Mouse (Mus musculus) midbrain, postnatal 0 days (tissue): Measurements from ENCODE around the gene Tekt4. TPM values are rescaled to one million over a fixed set of nuclear protein-coding genes. Genes with fewer than 3 reads are reported as not detected.

Source experiments
- ATAC-seq: fragments of 200-750 bp; cut with Nextera tagmentation; 2 replicates; pipeline ENCODE4 v1.8.0; 2017; ENCODE audit warnings: moderate number of reproducible peaks, mild to moderate bottlenecking, moderate TSS enrichment, moderate library complexity; ENCODE audit not compliant: low FRiP score
- DNase-seq: peaks from one replicate; pipeline ENCODE4 v3.0.0-alpha.2; 2015; ENCODE audit warnings: low spot score
- H3K27ac ChIP-seq: fragments of 300-500 bp; sonication (generic); 2 replicates; pipeline ENCODE4 v1.5.1; 2014; ENCODE audit warnings: low read depth, mild to moderate bottlenecking, low read length, mixed read lengths
- H3K27me3 ChIP-seq: fragments of 300-500 bp; sonication (generic); 2 replicates; pipeline ENCODE4 v1.6.1; 2014; ENCODE audit warnings: low read length, control low read depth, mixed read lengths; ENCODE audit not compliant: insufficient read depth
- H3K36me3 ChIP-seq: fragments of 300-500 bp; sonication (generic); 2 replicates; pipeline ENCODE4 v1.6.1; 2014; ENCODE audit warnings: low read length, control low read depth, mixed read lengths; ENCODE audit not compliant: insufficient read depth
- H3K4me1 ChIP-seq: fragments of 300-500 bp; sonication (generic); 2 replicates; pipeline ENCODE4 v1.6.1; 2014; ENCODE audit warnings: mild to moderate bottlenecking, control low read depth, antibody characterized with exemption, low read length, mixed read lengths; ENCODE audit not compliant: insufficient read depth
- H3K4me2 ChIP-seq: fragments of 300-500 bp; sonication (generic); 2 replicates; pipeline ENCODE4 v1.6.1; 2014; ENCODE audit warnings: low read depth, mild to moderate bottlenecking, low read length, mixed read lengths; ENCODE audit not compliant: poor library complexity, severe bottlenecking
- H3K4me3 ChIP-seq: fragments of 300-500 bp; sonication (generic); 2 replicates; pipeline ENCODE4 v1.5.1; 2014; ENCODE audit warnings: low read depth, mild to moderate bottlenecking, low read length, moderate library complexity
- H3K9ac ChIP-seq: fragments of 300-500 bp; sonication (generic); replicated peaks from 2 replicates; pipeline ENCODE4 v1.6.1; 2014; ENCODE audit warnings: mild to moderate bottlenecking, low read length, moderate library complexity, mixed read lengths; ENCODE audit not compliant: poor library complexity, severe bottlenecking
- H3K9me3 ChIP-seq: fragments of 300-500 bp; sonication (generic); 2 replicates; pipeline ENCODE4 v1.6.1; 2016; ENCODE audit warnings: low read length, control low read depth
- CTCF ChIP-seq: IDR thresholded peaks from 2 replicates; pipeline ENCODE4 v1.5.1; 2016; ENCODE audit warnings: antibody characterized with exemption, mild to moderate bottlenecking
- WGBS: fragments of 180-500 bp; shearing (Covaris S2); extraction: QIAGEN DNeasy Blood & Tissue Kit; methylation state at CpG from one replicate; pipeline ENCODE4 v1.1.7; 2014; 5-methylcytosine and 5-hydroxymethylcytosine counted together
- polyA plus RNA-seq: library from polyadenylated mRNA; unstranded; fragments of >200 nt; fragmentation: Nextera tagmentation; extraction: Ambion mirVana; gene quantifications from 2 replicates; pipeline ENCODE4 v1.2.1, GENCODE M21; 2015
- total RNA-seq: library from RNA; depleted of rRNA; stranded (reverse); fragments of >200 nt; gene quantifications from 2 replicates; pipeline ENCODE4 v1.2.3, GENCODE M21; 2014

The Tekt4 gene
- total and polyA plus RNA-seq, 2 experiments from 2014 or later, result 2.3 to 5.2 TPM

DNA sequence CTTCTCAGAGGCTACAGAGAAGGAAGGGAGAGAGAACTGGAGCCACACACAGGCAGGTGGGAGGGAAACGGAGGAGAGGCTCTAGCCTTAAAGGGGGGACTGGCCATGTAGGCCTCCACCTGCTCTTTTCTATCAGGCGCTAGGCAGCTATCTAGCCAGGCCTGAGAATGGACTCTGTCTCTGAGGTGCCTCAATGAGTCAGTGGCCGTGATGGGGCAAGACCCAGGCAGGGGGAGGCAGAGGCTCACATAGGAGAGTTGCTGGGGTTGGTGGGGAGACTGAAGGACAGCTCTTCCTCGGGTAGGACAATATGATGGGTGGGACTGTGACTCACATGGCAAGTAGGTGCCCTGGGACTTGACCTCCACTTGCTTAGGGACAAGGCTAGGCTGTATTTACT is 4.1 kb upstream of the Tekt4 start:
- no peaks in the 10 kb centered on the region for H3K9me3 ChIP-seq
- no peak for ATAC-seq
- no peak overlapping the region for H3K9ac ChIP-seq
- DNase-seq, result no peak
- TF ChIP-seq CTCF, result no peak
- 82% methylated on average over 4 of the region's 4 CpGs for WGBS
- H3K4me3 ChIP-seq, result no peak overlapping the region
- no peaks in the 10 kb centered on the region for H3K36me3 ChIP-seq
- no peak overlapping the region for H3K27ac ChIP-seq
- no peaks in the 10 kb centered on the region for H3K27me3 ChIP-seq
- no peaks in the 10 kb centered on the region for H3K4me1 ChIP-seq
- no peak overlapping the region for H3K4me2 ChIP-seq

DNA sequence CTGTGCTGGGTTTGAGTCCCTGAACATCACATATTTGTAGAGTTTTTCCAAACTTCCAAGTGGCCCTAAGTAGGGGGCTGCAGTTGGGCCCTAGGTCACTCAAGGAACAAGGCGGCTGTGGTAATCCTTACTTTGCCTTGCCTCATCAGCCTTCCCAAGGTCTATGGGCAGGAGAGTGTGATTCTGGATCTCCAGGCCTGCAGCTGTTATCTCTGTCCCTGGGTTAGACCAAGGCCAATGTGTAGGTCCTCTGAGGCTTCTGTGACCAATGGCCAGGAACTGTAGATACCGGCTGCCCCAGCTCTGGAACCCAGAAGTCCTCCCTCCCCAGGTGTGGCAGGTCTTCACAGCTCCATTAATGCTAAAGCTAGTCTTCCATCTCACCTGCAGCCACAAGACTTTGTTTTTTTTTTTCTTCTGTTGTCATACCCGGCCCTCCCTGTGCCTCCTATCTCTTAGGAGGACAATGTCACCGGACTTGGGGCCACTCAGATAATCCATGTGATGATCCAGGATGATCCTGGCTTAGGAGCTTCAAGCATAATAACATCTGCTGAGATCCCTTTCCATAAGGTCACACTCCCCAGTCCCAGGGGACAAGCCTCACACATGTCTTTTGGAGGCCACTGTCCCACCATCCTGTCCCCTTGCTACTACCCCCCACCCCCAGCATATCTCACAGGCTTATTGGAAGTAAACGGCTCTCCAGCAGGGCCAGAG is 2.0 kb upstream of the Tekt4 start:
- DNase-seq (no peak), ATAC-seq (no peak)
- Histone ChIP-seq H3K4me2 (no peak overlapping the region), H3K9me3 (no peaks in the 10 kb centered on the region), H3K27me3 (no peaks in the 10 kb centered on the region), H3K36me3 (no peaks in the 10 kb centered on the region), H3K9ac (no peak overlapping the region), H3K4me1 (peaks cover 8% of the 10 kb centered on the region; the same call in 1 of the 2 replicates), H3K4me3 (no peak overlapping the region), H3K27ac (no peak overlapping the region)
- TF ChIP-seq CTCF, result no peak
- 81% methylated on average over 5 of the region's 5 CpGs for WGBS

DNA sequence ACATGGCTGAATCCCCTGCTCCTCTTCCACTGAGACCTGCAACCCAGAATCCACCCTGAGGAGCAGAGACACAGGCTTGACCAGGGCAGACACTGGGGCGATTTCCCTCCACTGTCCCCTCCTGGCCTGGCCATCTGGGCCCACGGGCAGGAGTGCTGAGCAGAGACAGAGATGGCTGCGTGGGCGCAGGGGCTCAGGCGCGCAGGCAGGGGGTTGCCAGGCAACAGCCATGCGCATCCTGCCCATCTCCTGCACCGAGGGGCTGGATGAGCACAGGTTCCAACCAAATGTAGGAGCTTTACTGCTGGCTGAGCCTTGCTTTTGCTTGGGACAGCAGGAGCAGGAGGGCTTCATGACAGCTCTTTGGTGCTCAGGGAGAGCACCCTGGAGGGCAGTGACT is 2.1 kb downstream of the Tekt4 start:
- Histone ChIP-seq H3K4me1 (peaks cover 8% of the 10 kb centered on the region; the same call in 1 of the 2 replicates), H3K27me3 (no peaks in the 10 kb centered on the region), H3K27ac (no peak overlapping the region; the same call in 1 of the 2 replicates), H3K9me3 (no peaks in the 10 kb centered on the region), H3K36me3 (no peaks in the 10 kb centered on the region), H3K4me3 (no peak overlapping the region), H3K4me2 (no peak overlapping the region), H3K9ac (peak overlapping the region; percentile 29; the same call in 1 of the 2 replicates)
- 33% methylated on average over 8 of the region's 8 CpGs for WGBS
- TF ChIP-seq CTCF, result no peak
- peak; percentile 65 for ATAC-seq
- peak; percentile 44 for DNase-seq

DNA sequence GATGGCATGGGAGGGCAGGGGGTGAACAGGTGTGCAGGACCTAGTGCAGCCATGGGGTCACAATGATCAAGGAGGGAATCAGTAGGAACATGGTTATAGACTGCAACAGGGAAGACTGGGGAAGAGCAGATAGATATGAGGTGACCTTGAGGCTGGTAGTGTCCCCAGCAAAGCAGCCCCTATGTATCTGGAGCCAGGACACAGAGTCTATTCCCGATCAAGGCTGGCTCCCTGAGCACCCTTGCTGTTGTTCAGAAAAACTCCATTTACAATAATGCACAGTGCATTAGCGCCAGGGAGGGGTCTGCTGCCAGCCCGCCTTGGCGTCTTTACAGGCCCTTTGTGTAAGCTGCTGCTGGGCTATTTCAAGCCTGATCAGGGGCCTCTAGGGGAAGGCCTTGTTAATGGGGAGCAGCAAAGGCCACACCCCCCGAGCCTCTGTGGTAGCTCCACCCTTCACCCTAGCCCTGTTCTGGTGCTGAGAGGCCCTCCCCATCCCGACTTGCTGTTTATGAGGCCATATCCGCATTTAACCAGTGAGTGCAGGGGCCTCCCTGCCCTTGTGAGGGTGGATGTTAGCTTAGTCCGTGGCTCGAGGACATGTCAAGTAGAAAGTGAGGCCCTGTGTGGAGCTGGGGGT is 7.9 kb downstream of the Tekt4 start:
- 30% methylated on average over 9 of the region's 9 CpGs for WGBS
- H3K27ac ChIP-seq, result no peak overlapping the region; the same call in 1 of the 2 replicates
- TF ChIP-seq CTCF, result no peak
- ATAC-seq (no peak), DNase-seq (peak; percentile 40)
- no peaks in the 10 kb centered on the region for H3K27me3 ChIP-seq
- no peaks in the 10 kb centered on the region for H3K36me3 ChIP-seq
- no peak overlapping the region for H3K4me3 ChIP-seq
- no peak overlapping the region for H3K9ac ChIP-seq
- no peak overlapping the region for H3K4me2 ChIP-seq
- no peaks in the 10 kb centered on the region for H3K4me1 ChIP-seq
- no peaks in the 10 kb centered on the region for H3K9me3 ChIP-seq

DNA sequence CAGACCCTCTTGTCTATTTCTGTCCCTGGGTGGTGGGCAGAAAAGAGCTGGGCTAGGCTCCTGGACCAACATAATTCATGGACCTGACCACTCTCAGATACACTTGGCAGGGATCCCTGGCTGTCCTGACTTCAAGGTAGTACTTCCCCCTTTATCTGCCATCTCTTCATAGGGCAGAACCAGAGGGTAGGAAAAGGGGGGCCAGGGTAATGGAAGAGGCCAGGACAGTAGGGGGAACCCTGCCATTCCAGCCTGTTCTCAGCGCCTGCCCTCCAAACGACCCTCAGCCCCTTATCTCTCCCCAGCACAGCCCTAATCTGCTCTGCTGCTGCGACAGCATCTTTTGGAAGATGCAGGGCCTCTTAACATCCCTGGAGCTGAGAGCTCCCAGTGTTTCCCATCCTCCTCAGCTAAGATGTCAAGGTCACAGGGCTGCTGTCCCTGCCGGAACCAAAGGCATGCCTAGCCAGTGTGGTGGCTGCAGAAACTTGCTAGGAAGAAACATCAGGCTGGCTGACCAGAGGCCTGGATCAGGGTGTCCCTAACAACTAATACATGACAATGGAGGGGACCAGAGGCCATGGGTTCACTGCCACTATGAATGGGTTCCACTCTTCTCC is 9.0 kb downstream of the Tekt4 start:
- no peak overlapping the region for H3K9ac ChIP-seq
- WGBS, result 64% methylated on average over 4 of the region's 4 CpGs
- no peak for TF ChIP-seq CTCF

DNA sequence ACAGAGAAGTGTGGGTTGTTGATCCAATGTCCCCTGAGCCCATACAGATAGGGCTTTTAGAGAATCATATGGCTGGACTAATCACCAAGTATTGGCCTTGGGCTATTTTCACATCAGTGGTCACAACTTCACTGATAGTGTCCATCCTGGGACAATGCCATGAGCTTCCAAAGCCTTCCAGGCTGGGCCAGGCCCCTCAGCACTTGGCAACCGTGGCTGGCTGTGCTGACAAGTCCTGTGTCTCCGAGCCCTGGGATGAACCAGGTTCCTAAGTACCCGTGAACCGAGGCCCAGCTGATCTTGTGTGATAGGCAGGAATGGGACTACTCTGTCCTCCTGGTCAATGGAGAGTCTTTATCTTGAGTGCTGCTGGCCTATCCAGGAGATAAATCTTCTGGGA is 9.7 kb downstream of the Tekt4 start:
- H3K4me1 ChIP-seq, result no peaks in the 10 kb centered on the region
- DNase-seq, result no peak
- H3K36me3 ChIP-seq, result no peaks in the 10 kb centered on the region
- no peaks in the 10 kb centered on the region for H3K27me3 ChIP-seq
- H3K4me3 ChIP-seq, result no peak overlapping the region
- no peak overlapping the region for H3K27ac ChIP-seq
- no peaks in the 10 kb centered on the region for H3K9me3 ChIP-seq
- TF ChIP-seq CTCF, result no peak
- WGBS, result 80% methylated on average over 4 of the region's 4 CpGs
- no peak overlapping the region for H3K4me2 ChIP-seq
- no peak overlapping the region for H3K9ac ChIP-seq
- no peak for ATAC-seq

More for the DNA sequence above, 9.0 kb downstream of the Tekt4 start:
- Histone ChIP-seq H3K4me2 (no peak overlapping the region), H3K4me3 (no peak overlapping the region), H3K4me1 (no peaks in the 10 kb centered on the region), H3K27ac (no peak overlapping the region), H3K9me3 (no peaks in the 10 kb centered on the region), H3K36me3 (no peaks in the 10 kb centered on the region), H3K27me3 (no peaks in the 10 kb centered on the region)
- no peak for DNase-seq
- no peak for ATAC-seq
